In genomic region chr5:103610148-103610547, GRCm38 (mm10) we compare ENCODE assay signal across 25 mouse cellular contexts. TPM values are rescaled to one million over a fixed set of nuclear protein-coding genes. Genes with fewer than 3 reads are reported as not detected.
"Had no signal": no experiment of that assay in that cellular context is flagged by ENCODE, and none has a peak within 500 bp of the region (broad histone marks: within the 10 kb centered on the region; RNA-seq: fewer than 3 reads in every experiment).

No protein-coding gene starts in this region.

- ATAC-seq: hindbrain, postnatal 0 days; intestine, embryonic 16.5 days had no signal

- H3K4me1 ChIP-seq: heart, embryonic 10.5 days; heart, embryonic 12.5 days; hindbrain, embryonic 13.5 days; hindbrain, embryonic 15.5 days; limb, embryonic 13.5 days; limb, embryonic 15.5 days had no signal

- H3K9me3 ChIP-seq: heart, embryonic 10.5 days; hindbrain, embryonic 13.5 days; hindbrain, embryonic 15.5 days; limb, embryonic 13.5 days; limb, embryonic 15.5 days had no signal

- H3K4me3 ChIP-seq: gastrocnemius, adult 2 months; heart, embryonic 10.5 days; heart, embryonic 12.5 days; hindbrain, embryonic 13.5 days; hindbrain, embryonic 15.5 days; limb, embryonic 13.5 days; limb, embryonic 15.5 days had no signal

- H3K27me3 ChIP-seq: heart, embryonic 12.5 days; hindbrain, embryonic 13.5 days; hindbrain, embryonic 15.5 days; limb, embryonic 13.5 days; limb, embryonic 15.5 days had no signal

- H3K4me2 ChIP-seq: heart, embryonic 12.5 days; hindbrain, embryonic 13.5 days; hindbrain, embryonic 15.5 days; limb, embryonic 13.5 days; limb, embryonic 15.5 days had no signal

- DNase-seq: gastrocnemius, adult 2 months; gastrocnemius, postnatal 10 days; gastrocnemius, postnatal 25 days; heart, adult 18-20 months; heart, postnatal 10 days; heart, postnatal 36 days; kidney, adult 11 months; kidney, adult 2 months; kidney, adult 9 months; kidney, postnatal 10 days; kidney, postnatal 36 days; layer of hippocampus, adult 9-11 months; layer of hippocampus, postnatal 36 days; left cerebral cortex, postnatal 4 days had no signal

- H3K36me3 ChIP-seq: heart, embryonic 10.5 days; heart, embryonic 12.5 days; hindbrain, embryonic 13.5 days; hindbrain, embryonic 15.5 days; limb, embryonic 13.5 days; limb, embryonic 15.5 days had no signal

- H3K27ac ChIP-seq: gastrocnemius, adult 2 months; heart, embryonic 10.5 days; hindbrain, embryonic 13.5 days; hindbrain, embryonic 15.5 days; hindbrain, postnatal 0 days; limb, embryonic 13.5 days had no signal

- H3K9ac ChIP-seq: heart, embryonic 12.5 days; hindbrain, embryonic 13.5 days; hindbrain, embryonic 15.5 days; limb, embryonic 13.5 days; limb, embryonic 15.5 days had no signal

RNA-seq across cellular contexts. Expression of gene Slc10a6, which starts 19.1 kb away (rescaled TPM):
- polyA plus RNA-seq: limb, embryonic 13.5 days had no signal

RNA-seq across cellular contexts. Expression of gene 1700016H13Rik, which starts 45.7 kb away (rescaled TPM):
- polyA plus RNA-seq: frontal cortex, adult 2 months; heart, embryonic 10.5 days; hindbrain, embryonic 11.5 days; hindbrain, postnatal 0 days; intestine, embryonic 16.5 days; kidney, adult 2 months; limb, embryonic 13.5 days; liver, adult 2 months had no signal
